Mouse (Mus musculus): ENCODE measurements around the gene Leo1. TPM values are rescaled to one million over a fixed set of nuclear protein-coding genes. Genes with fewer than 3 reads are reported as not detected.
"Not testable (repeated sequence)": the region's sequence is repeated elsewhere in the genome, so short reads cannot be mapped to it uniquely, and the experiment has no call there.

Gene Leo1
- polyA plus RNA-seq, 1 experiment from 2014 or later, result 32.0 TPM

DNA sequence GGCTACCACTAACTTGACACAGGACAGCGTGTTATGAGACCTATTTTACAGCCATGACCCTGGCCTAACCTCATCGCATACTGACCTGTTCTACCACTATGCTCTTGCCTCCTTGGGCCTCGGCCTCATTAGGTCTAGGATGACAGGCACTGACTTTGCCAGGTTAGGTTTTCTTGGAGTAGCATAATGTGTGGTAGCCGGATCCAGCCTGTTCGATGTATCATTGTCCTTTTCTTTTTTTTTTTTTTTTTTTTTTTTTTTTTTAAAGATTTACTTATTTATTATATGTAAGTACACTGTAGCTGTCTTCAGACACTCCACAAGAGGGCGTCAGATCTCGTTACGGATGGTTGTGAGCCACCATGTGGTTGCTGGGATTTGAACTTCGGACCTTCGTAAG lies 5.2 kb downstream of the Leo1 start:
- ATAC-seq (replicated peaks; ENCODE audit: extremely low read depth, insufficient read depth, low FRiP score); H3K27me3 ChIP-seq (ENCODE audit: control insufficient read depth, insufficient read depth, low read length); H3K4me3 ChIP-seq (ENCODE audit: low read length); H3K27ac ChIP-seq (ENCODE audit: low read length); H3K4me2 ChIP-seq (ENCODE audit: low read depth, low read length); H3K9me3 ChIP-seq (replicated peaks; ENCODE audit: control insufficient read depth, low read length); H3K9ac ChIP-seq (ENCODE audit: low read length); H3K4me1 ChIP-seq (ENCODE audit: control insufficient read depth, insufficient read depth, low read length): not testable (repeated sequence)
- 83% methylated on average over 10 of the region's 10 CpGs for WGBS
- H3K36me3 ChIP-seq (ENCODE audit: control insufficient read depth, insufficient read depth), result peaks cover 46% of the 10 kb centered on the region

- Histone ChIP-seq H3K4me3 (ENCODE audit: low read length) (no peak overlapping the region), H3K36me3 (ENCODE audit: control insufficient read depth, insufficient read depth) (peaks cover 56% of the 10 kb centered on the region), H3K4me1 (ENCODE audit: control insufficient read depth, insufficient read depth, low read length) (no peaks in the 10 kb centered on the region; the same call in 1 of the 2 replicates), H3K9ac (ENCODE audit: low read length) (no peak overlapping the region), H3K27me3 (ENCODE audit: control insufficient read depth, insufficient read depth, low read length) (no peaks in the 10 kb centered on the region), H3K4me2 (ENCODE audit: low read depth, low read length) (no peak overlapping the region), H3K9me3 (replicated peaks; ENCODE audit: control insufficient read depth, low read length) (no peaks in the 10 kb centered on the region), H3K27ac (ENCODE audit: low read length) (no peak overlapping the region)
- WGBS, result 82% methylated on average over 3 of the region's 3 CpGs
- ATAC-seq (replicated peaks; ENCODE audit: extremely low read depth, insufficient read depth, low FRiP score), result no peak
Observed at GRCm38 (mm10) chr9:75448021-75448420, 6.7 kb downstream of the Leo1 start.

GRCm38 (mm10) chr9:75453994-75454393 lies 12.7 kb downstream of the Leo1 start:
- no peak overlapping the region for H3K4me2 ChIP-seq (ENCODE audit: low read depth, low read length)
- WGBS, result 70% methylated on average over 2 of the region's 2 CpGs
- H3K4me3 ChIP-seq (ENCODE audit: low read length), result no peak overlapping the region
- H3K9ac ChIP-seq (ENCODE audit: low read length), result no peak overlapping the region
- H3K9me3 ChIP-seq (replicated peaks; ENCODE audit: control insufficient read depth, low read length), result no peaks in the 10 kb centered on the region
- peaks cover 80% of the 10 kb centered on the region for H3K36me3 ChIP-seq (ENCODE audit: control insufficient read depth, insufficient read depth)
- no peak overlapping the region for H3K27ac ChIP-seq (ENCODE audit: low read length)
- no peaks in the 10 kb centered on the region for H3K27me3 ChIP-seq (ENCODE audit: control insufficient read depth, insufficient read depth, low read length)
- ATAC-seq (replicated peaks; ENCODE audit: extremely low read depth, insufficient read depth, low FRiP score), result no peak
- no peaks in the 10 kb centered on the region for H3K4me1 ChIP-seq (ENCODE audit: control insufficient read depth, insufficient read depth, low read length)

- 82% methylated on average over 10 of the region's 10 CpGs for WGBS
- Histone ChIP-seq H3K4me1 (ENCODE audit: control insufficient read depth, insufficient read depth, low read length) (no peaks in the 10 kb centered on the region), H3K27me3 (ENCODE audit: control insufficient read depth, insufficient read depth, low read length) (no peaks in the 10 kb centered on the region), H3K4me2 (ENCODE audit: low read depth, low read length) (no peak overlapping the region), H3K27ac (ENCODE audit: low read length) (no peak overlapping the region), H3K9ac (ENCODE audit: low read length) (no peak overlapping the region), H3K4me3 (ENCODE audit: low read length) (no peak overlapping the region), H3K9me3 (replicated peaks; ENCODE audit: control insufficient read depth, low read length) (no peaks in the 10 kb centered on the region), H3K36me3 (ENCODE audit: control insufficient read depth, insufficient read depth) (peaks cover 77% of the 10 kb centered on the region)
- ATAC-seq (replicated peaks; ENCODE audit: extremely low read depth, insufficient read depth, low FRiP score), result no peak
Observed at GRCm38 (mm10) chr9:75455684-75456083, 14.4 kb downstream of the Leo1 start.

DNA sequence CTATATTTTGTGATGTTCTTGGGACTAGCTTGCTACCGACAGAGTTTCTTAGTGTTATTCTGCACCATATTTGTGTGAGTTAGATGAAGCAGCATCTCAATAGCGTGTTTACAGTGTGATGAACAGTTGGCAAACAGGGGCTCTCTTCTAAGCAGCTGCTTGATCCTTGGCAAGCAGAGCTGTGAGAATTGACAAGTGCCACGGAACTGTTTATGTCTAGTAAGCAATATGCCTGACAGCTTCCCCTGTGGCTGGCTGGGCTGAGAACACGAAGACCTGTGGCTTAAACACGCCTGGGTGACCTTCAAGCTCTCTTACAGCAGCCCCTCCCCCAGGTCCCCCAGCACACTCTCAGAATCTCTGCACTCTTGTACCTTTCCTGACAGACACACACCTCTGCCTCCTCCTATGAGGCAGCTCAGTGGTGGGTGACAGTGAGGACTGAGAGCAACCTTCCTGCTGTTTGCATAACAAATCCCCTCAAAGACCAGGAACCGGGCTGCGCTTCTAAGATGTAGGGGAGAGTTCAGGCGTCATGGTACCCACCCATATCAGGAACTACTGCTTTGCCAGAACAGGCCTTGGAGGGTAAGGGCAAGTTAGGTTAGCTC lies 21.8 kb downstream of the Leo1 start:
- H3K27me3 ChIP-seq (ENCODE audit: control insufficient read depth, insufficient read depth, low read length), result no peaks in the 10 kb centered on the region
- peaks cover 3% of the 10 kb centered on the region; the same call in 1 of the 2 replicates for H3K9me3 ChIP-seq (replicated peaks; ENCODE audit: control insufficient read depth, low read length)
- peaks cover 45% of the 10 kb centered on the region for H3K36me3 ChIP-seq (ENCODE audit: control insufficient read depth, insufficient read depth)
- H3K4me2 ChIP-seq (ENCODE audit: low read depth, low read length), result no peak overlapping the region
- 69% methylated on average over 8 of the region's 8 CpGs for WGBS
- peak overlapping the region; percentile 2; the same call in 1 of the 2 replicates for H3K9ac ChIP-seq (ENCODE audit: low read length)
- peaks cover 25% of the 10 kb centered on the region for H3K4me1 ChIP-seq (ENCODE audit: control insufficient read depth, insufficient read depth, low read length)
- no peak overlapping the region for H3K4me3 ChIP-seq (ENCODE audit: low read length)
- no peak for ATAC-seq (replicated peaks; ENCODE audit: extremely low read depth, insufficient read depth, low FRiP score)
- peak overlapping the region; percentile 61 for H3K27ac ChIP-seq (ENCODE audit: low read length)

- WGBS, result 57% methylated on average over 9 of the region's 9 CpGs
- Histone ChIP-seq H3K27me3 (ENCODE audit: control insufficient read depth, insufficient read depth, low read length) (no peaks in the 10 kb centered on the region), H3K4me1 (ENCODE audit: control insufficient read depth, insufficient read depth, low read length) (peaks cover 25% of the 10 kb centered on the region), H3K9me3 (replicated peaks; ENCODE audit: control insufficient read depth, low read length) (peaks cover 3% of the 10 kb centered on the region; the same call in 1 of the 2 replicates), H3K36me3 (ENCODE audit: control insufficient read depth, insufficient read depth) (peaks cover 30% of the 10 kb centered on the region), H3K27ac (ENCODE audit: low read length) (peak overlapping the region; percentile 72), H3K9ac (ENCODE audit: low read length) (no peak overlapping the region), H3K4me2 (ENCODE audit: low read depth, low read length) (peak overlapping the region; percentile 26; the same call in 1 of the 2 replicates), H3K4me3 (ENCODE audit: low read length) (no peak overlapping the region)
- ATAC-seq (replicated peaks; ENCODE audit: extremely low read depth, insufficient read depth, low FRiP score), result no peak; the same call in 1 of the 2 replicates
Observed at GRCm38 (mm10) chr9:75465856-75466255, 24.5 kb downstream of the Leo1 start.

DNA sequence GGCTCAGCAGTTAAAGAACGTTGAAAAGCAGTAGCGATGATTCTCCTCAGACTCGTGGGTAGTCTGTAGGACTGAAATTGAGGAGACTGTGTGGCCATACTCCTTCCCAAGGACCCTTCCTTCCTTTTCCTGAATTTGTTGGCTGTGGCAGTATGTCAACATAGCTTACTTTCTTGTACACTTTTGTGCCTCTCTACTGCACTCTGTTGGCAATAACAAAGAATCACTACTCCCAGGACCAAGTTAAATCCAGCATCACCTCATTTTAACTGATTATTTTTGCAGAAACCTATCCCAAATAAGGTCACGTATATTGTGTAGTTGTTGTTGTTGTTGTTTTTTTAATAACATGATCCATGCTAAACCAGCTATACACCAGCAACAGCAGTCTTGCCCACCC lies 25.3 kb downstream of the Leo1 start:
- Histone ChIP-seq H3K9me3 (replicated peaks; ENCODE audit: control insufficient read depth, low read length) (peaks cover 3% of the 10 kb centered on the region; the same call in 1 of the 2 replicates), H3K36me3 (ENCODE audit: control insufficient read depth, insufficient read depth) (peaks cover 23% of the 10 kb centered on the region), H3K27me3 (ENCODE audit: control insufficient read depth, insufficient read depth, low read length) (no peaks in the 10 kb centered on the region), H3K4me1 (ENCODE audit: control insufficient read depth, insufficient read depth, low read length) (peaks cover 25% of the 10 kb centered on the region), H3K4me2 (ENCODE audit: low read depth, low read length) (no peak overlapping the region), H3K9ac (ENCODE audit: low read length) (no peak overlapping the region), H3K4me3 (ENCODE audit: low read length) (no peak overlapping the region), H3K27ac (ENCODE audit: low read length) (peak overlapping the region; percentile 40; the same call in 1 of the 2 replicates)
- WGBS, result 85% methylated on average over 4 of the region's 4 CpGs
- no peak for ATAC-seq (replicated peaks; ENCODE audit: extremely low read depth, insufficient read depth, low FRiP score)

GRCm38 (mm10) chr9:75467581-75467980 lies 26.3 kb downstream of the Leo1 start:
- Histone ChIP-seq H3K4me2 (ENCODE audit: low read depth, low read length) (no peak overlapping the region), H3K9ac (ENCODE audit: low read length) (no peak overlapping the region), H3K9me3 (replicated peaks; ENCODE audit: control insufficient read depth, low read length) (peaks cover 3% of the 10 kb centered on the region; the same call in 1 of the 2 replicates), H3K27ac (ENCODE audit: low read length) (no peak overlapping the region), H3K4me3 (ENCODE audit: low read length) (no peak overlapping the region), H3K4me1 (ENCODE audit: control insufficient read depth, insufficient read depth, low read length) (peaks cover 25% of the 10 kb centered on the region), H3K36me3 (ENCODE audit: control insufficient read depth, insufficient read depth) (peaks cover 18% of the 10 kb centered on the region), H3K27me3 (ENCODE audit: control insufficient read depth, insufficient read depth, low read length) (no peaks in the 10 kb centered on the region)
- ATAC-seq (replicated peaks; ENCODE audit: extremely low read depth, insufficient read depth, low FRiP score), result no peak
- WGBS, result 96% methylated on average over 3 of the region's 3 CpGs

- no peak overlapping the region for H3K9ac ChIP-seq (ENCODE audit: low read length)
- peaks cover 18% of the 10 kb centered on the region for H3K36me3 ChIP-seq (ENCODE audit: control insufficient read depth, insufficient read depth)
- H3K27ac ChIP-seq (ENCODE audit: low read length), result no peak overlapping the region
- ATAC-seq (replicated peaks; ENCODE audit: extremely low read depth, insufficient read depth, low FRiP score), result no peak
- peaks cover 3% of the 10 kb centered on the region; the same call in 1 of the 2 replicates for H3K9me3 ChIP-seq (replicated peaks; ENCODE audit: control insufficient read depth, low read length)
- 76% methylated on average over 14 of the region's 14 CpGs for WGBS
- H3K27me3 ChIP-seq (ENCODE audit: control insufficient read depth, insufficient read depth, low read length), result no peaks in the 10 kb centered on the region
- no peak overlapping the region for H3K4me3 ChIP-seq (ENCODE audit: low read length)
- H3K4me2 ChIP-seq (ENCODE audit: low read depth, low read length), result no peak overlapping the region
- peaks cover 20% of the 10 kb centered on the region for H3K4me1 ChIP-seq (ENCODE audit: control insufficient read depth, insufficient read depth, low read length)
Observed at GRCm38 (mm10) chr9:75468297-75468696, 27.0 kb downstream of the Leo1 start.

Measured in heart, embryonic 16.5 days (tissue).